Mouse (Mus musculus) embryonic facial prominence, embryonic 12.5 days (tissue): ENCODE data around the gene Isx. TPM values are rescaled to one million over a fixed set of nuclear protein-coding genes. Genes with fewer than 3 reads are reported as not detected.

Experiments
- polyA plus RNA-seq: library from polyadenylated mRNA; unstranded; fragments of >200 nt; fragmentation: Nextera tagmentation; extraction: Ambion mirVana; gene quantifications from 2 replicates; pipeline ENCODE4 v1.2.1, GENCODE M21; 2016

Gene Isx
- polyA plus RNA-seq, 1 experiment from 2014 or later, result not detected

Other genes starting within 250 kb of the Isx start
- 46.6 and 50.8 TPM in 2 replicates for gene Hmgxb4, start 120.2 kb downstream of the Isx start, polyA plus RNA-seq
- gene Tom1, start 160.5 kb downstream of the Isx start, polyA plus RNA-seq, result 30.5 and 36.9 TPM in 2 replicates
- 19.5 and 23.4 TPM in 2 replicates for gene Hmox1, start 220.4 kb downstream of the Isx start, polyA plus RNA-seq
- gene Mcm5, start 236.4 kb downstream of the Isx start, polyA plus RNA-seq, result 205 TPM in 2 replicates